Mouse (Mus musculus) lung, adult 2 months (tissue): ENCODE data around the gene Spock2. TPM values are rescaled to one million over a fixed set of nuclear protein-coding genes. Genes with fewer than 3 reads are reported as not detected.

ENCODE experiments used
- DNase-seq: peaks from one replicate; pipeline ENCODE4 v3.0.0; 2022
- H3K4me1 ChIP-seq: fragments of 200-500 bp; 2 replicates; pipeline ENCODE4 v1.6.1; 2011; ENCODE audit warnings: low read length; ENCODE audit not compliant: control insufficient read depth, insufficient read depth
- H3K4me3 ChIP-seq: fragments of 200-500 bp; replicated peaks from 2 replicates; pipeline ENCODE3; 2011; ENCODE audit warnings: low read depth, mild to moderate bottlenecking, control low read depth, low read length; ENCODE audit errors: extremely low read depth
- CTCF ChIP-seq: fragments of 200-500 bp; IDR thresholded peaks from 2 replicates; pipeline ENCODE4 v1.5.1; 2011; ENCODE audit warnings: mild to moderate bottlenecking, low read length, control low read depth; ENCODE audit not compliant: insufficient read depth
- POLR2A ChIP-seq: fragments of 200-500 bp; IDR thresholded peaks from 2 replicates; pipeline ENCODE4 v1.6.1; 2011; ENCODE audit warnings: low read depth, mild to moderate bottlenecking, control low read depth, low read length, borderline replicate concordance; ENCODE audit errors: extremely low read depth
- WGBS: fragments of 180-500 bp; shearing (Covaris S2); methylation state at CpG from one replicate; pipeline ENCODE4 v1.1.7; 2018; 5-methylcytosine and 5-hydroxymethylcytosine counted together
- polyA plus RNA-seq: library from polyadenylated mRNA; depleted of rRNA; stranded (reverse); fragments of >200 nt; gene quantifications from 2 replicates; pipeline ENCODE4 v1.2.3, GENCODE M21; 2012

The Spock2 gene
- polyA plus RNA-seq, 1 experiment, result 143 TPM

DNA sequence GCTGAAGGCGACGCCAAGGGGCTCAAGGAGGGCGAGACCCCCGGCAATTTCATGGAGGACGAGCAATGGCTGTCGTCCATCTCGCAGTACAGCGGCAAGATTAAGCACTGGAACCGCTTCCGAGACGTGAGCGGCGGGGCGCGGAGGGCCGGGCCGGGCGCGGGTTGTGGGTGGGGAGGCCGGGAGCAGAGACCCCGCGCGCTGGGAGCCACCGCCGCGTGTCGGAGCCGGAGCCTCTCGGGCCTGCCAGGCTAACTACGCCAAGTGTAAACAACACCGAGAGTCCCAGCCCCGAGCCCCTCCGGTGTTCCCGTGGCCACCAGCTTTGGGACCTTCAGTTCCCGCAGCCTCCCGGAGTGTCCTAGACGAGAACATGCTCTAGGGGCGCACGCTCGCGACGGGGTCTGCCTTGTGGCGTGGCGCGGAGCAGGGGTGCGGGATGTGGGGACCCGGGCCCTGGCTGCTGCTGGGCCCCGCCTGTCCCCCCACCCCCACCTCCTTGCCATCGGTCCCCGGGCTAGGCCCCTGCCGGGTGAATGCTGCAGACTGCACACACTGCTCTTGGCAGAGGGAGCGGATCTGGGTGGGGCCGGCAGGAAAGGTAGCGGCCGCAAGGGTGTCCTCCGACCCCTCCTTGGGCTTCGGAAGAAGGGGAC, 640 bp downstream of the Spock2 start:
- peak; percentile 50 for DNase-seq
- peaks cover 3% of the 10 kb centered on the region; the same call in 1 of the 2 replicates for H3K4me1 ChIP-seq
- no peak for TF ChIP-seq CTCF
- H3K4me3 ChIP-seq, result peak overlapping the region; percentile 62
- 1% methylated on average over 57 of the region's 57 CpGs for WGBS

DNA sequence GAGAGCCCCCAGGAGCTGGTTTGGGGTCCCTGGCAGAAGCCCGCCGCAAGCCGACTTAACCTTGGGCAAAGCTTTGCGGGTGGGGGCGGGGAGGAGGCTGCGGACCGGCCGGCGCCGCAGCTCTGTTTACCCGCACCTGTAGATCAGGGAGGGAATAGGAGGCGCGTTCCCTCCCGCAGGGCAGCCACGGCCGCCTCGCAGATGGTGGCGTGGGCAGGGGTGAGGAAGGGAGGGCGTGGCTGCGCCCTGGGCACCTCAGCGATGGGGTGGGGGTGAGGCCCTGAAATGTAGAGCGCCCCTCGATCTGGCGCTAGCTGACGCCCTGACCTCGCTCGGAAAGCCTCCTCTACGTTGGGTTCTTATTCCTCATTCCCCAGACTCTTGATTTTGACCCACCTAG, 1.4 kb downstream of the Spock2 start:
- no peak for TF ChIP-seq POLR2A
- no peak for TF ChIP-seq CTCF
- DNase-seq, result no peak
- WGBS, result 6% methylated on average over 28 of the region's 28 CpGs
- Histone ChIP-seq H3K4me1 (peaks cover 3% of the 10 kb centered on the region; the same call in 1 of the 2 replicates), H3K4me3 (peak overlapping the region; percentile 62)

DNA sequence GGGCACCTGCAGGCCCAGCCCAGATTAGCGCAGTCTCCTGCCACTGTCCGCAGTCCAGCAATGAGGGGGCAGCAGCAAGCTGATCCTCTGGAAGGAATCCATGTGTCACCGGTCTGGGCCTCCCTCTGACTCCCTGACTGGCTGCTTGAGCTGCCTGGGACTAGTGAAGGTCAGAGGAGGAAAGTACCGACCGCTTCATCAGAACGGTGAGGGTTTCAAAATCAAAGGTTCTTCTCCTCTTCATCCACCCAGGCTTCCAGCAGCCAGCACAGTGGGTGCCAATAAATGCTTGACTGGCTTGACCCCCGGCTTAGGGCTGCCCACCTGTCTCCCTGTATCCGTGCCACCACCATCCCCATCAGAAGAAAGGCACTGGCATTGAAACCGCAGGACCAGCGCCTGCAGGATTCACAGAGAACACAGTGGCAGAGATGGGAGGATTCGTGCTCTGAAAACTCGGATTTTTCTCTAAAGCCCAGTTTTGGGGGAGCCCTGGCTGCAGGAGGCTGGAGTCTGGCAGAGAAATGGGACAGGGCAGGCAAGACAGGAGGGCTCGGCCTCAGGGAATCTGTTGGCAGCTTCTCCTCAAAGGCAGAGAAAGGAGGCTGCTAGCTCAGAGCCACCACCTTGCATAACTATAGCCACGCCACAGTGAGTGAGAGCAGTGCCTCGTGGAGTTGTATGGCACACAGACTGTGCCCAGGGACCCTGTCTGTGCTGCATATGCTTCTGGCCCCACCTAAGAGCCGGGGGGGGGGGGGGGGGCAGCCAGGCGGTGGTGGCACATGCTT, 2.5 kb downstream of the Spock2 start:
- H3K4me1 ChIP-seq, result peaks cover 3% of the 10 kb centered on the region; the same call in 1 of the 2 replicates
- no peak for TF ChIP-seq POLR2A
- TF ChIP-seq CTCF, result no peak
- WGBS, result 75% methylated on average over 17 of the region's 17 CpGs
- H3K4me3 ChIP-seq, result no peak overlapping the region
- no peak for DNase-seq

DNA sequence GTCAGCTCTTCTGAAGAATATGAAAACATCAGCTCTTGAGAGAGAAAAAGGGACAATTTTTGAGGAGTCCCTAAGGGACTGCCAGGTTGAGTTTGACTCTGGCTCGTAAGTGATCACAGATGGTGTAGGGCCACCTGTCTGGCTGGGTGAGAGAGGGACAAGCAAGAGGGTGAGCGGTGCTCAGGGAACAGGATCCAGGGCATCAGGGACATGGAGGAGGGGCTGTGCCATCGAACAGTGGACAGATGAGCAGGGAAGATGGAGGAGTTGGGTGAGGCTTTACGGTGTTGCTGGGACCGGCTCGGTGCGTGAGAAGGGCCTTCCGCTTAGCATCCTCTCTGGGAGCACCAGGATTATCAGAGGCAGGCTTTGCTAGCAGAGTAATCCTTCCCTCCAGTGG, 3.3 kb downstream of the Spock2 start:
- WGBS, result 90% methylated on average over 8 of the region's 8 CpGs
- no peak for TF ChIP-seq POLR2A
- TF ChIP-seq CTCF, result no peak

DNA sequence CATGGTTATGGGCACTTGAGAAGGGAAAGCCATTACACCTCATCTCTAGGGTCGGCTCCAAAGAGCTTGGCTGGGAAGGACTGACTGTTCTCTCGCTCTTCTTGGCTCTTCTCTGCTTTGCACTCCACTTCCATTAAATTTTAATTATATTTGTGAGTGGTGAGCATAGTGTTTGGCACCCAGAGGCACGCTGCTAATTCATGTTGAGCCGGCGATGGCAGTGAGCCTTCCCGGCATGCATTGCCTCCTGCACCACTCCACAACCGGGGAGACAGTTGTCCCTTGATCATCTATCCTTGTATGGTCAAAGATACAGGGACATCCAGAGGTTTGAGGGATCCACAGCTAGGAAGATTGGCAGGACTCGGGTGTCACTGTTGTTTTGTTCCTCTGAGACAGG, 4.0 kb downstream of the Spock2 start:
- DNase-seq, result no peak
- TF ChIP-seq CTCF, result no peak
- no peak for TF ChIP-seq POLR2A
- Histone ChIP-seq H3K4me3 (no peak overlapping the region), H3K4me1 (peaks cover 3% of the 10 kb centered on the region; the same call in 1 of the 2 replicates)
- 81% methylated on average over 8 of the region's 8 CpGs for WGBS

More for the DNA sequence above, 3.3 kb downstream of the Spock2 start:
- Histone ChIP-seq H3K4me1 (peaks cover 3% of the 10 kb centered on the region; the same call in 1 of the 2 replicates), H3K4me3 (no peak overlapping the region)
- DNase-seq, result no peak

DNA sequence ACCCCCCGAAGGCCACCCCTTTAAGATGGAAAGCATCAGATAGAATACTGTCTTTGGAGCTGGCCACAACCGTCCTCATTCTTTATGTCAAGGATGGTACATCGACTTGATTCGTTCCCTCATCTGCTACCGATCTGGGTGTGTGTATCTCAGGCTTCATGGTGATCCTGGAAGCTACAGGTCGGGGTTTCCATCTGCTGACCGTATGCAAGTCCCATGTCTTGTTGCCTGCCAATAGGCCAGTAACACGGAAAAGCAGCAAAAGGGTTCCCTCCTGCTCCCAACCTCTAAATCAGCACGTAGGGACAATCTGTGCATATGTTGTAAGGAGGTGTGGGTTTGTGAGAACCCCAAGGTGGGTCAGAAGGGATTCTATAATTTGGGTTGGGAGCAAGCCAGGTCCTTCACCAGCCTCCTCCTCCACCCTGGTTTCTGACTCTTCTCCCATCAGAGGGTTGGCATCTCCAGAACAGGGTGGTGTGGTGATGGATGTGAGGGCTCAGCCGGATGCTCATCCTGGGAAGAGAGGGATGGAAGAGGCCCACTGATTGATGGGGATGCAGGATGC, 5.0 kb downstream of the Spock2 start:
- WGBS, result 87% methylated on average over 10 of the region's 10 CpGs
- no peak for DNase-seq
- TF ChIP-seq CTCF, result no peak
- TF ChIP-seq POLR2A, result no peak

DNA sequence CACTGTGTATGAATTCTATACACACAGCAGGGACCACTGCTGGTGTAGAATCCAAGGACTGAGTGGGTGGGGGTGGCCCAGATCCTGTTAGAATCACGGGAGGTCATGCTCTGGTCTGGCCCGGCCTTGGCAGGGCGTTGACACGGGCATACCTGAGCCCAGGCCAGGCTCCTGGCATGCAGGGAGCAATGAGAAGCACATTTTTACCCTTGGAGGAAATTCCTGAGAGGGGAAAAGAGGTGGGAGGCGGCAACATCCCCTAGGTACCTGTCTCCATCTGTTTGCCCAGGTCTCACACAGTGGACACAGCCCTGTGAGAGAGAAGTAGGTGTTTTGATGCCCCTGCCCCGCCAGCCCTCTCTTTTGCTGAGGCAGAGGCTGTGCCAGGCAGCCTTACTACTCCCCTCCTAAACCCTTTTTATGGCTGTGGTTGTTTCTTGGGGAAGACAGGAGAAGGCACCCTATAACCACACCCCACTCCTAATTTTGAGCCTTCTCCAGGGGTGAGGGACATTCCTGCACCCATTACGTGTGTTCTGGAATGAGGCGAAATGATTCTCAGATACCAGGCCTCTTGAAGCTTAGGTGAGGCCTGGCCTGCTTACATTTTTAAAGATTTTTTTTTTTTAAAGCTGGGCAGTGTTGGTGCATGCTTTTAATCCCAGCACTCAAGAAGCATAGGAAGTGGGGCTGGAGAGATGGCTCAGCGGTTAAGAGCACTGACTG, 8.1 kb downstream of the Spock2 start:
- TF ChIP-seq CTCF (no peak), POLR2A (no peak)
- H3K4me1 ChIP-seq, result no peaks in the 10 kb centered on the region
- no peak overlapping the region for H3K4me3 ChIP-seq
- peak; percentile 33 for DNase-seq
- 83% methylated on average over 9 of the region's 9 CpGs for WGBS

More for the DNA sequence above, 5.0 kb downstream of the Spock2 start:
- Histone ChIP-seq H3K4me3 (no peak overlapping the region), H3K4me1 (peaks cover 3% of the 10 kb centered on the region; the same call in 1 of the 2 replicates)

DNA sequence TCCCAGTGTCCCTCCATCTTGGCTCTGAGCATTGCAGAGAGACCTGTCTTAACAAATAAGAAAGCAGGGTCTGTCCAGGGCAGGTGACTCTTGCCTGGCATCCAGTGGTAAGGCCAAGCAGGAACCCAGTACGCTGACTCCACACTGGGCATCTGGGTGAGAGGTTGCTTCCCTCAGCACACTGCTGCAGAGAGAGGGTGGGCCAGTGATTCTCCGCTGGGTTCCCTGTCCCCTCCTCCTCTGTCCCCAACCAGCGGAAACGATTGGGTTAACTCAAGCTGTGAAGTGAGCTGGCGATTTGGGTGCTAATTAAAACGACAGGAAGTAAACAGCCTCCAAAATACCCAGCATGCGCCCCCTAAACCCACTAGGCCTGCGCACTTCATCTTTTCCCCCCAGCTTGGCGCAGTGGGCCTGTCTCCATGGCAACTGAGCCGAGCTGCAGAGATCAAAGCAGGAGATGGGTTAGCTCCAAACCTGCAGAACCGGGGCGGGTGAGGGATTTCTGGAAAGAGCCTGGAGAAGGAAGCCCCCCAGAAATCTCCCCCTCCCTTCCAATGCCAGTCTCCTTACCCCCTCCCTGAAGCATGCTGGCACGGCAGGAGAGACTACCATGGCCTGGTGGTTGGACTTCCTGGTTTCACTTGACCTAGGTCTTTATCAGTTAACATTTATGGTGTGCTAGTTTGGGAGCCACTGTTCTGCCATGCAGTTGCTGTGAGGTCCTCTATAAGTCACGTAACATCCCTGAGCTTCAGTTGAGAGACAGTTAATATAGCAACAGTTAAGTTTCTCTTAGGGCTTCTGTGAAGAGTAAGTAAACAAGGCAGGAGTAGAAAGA, 9.5 kb downstream of the Spock2 start:
- Histone ChIP-seq H3K4me1 (no peaks in the 10 kb centered on the region), H3K4me3 (no peak overlapping the region)
- 28% methylated on average over 14 of the region's 14 CpGs for WGBS
- no peak for DNase-seq
- TF ChIP-seq POLR2A (no peak), CTCF (no peak)

DNA sequence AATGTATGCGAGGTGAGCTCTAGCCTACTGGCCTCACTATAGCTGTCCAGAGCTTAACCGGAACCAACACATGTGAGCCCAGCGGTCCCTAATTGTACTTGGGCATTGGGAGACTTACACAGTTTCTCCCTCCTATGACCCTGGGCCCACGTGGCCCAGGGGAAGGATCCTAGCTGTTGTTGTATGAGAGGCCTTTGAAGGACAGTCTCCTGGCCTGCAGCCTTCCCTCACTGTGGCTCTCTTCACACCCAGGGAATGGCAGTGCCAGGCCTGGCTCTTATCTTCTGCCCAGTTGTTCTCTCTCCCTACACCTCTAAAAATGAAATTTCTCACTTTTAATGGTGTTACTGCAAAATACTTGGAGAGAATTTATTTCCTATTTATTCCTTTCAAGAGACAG, 11.0 kb downstream of the Spock2 start:
- Histone ChIP-seq H3K4me3 (no peak overlapping the region), H3K4me1 (no peaks in the 10 kb centered on the region)
- WGBS, result 58% methylated on average over 4 of the region's 4 CpGs
- TF ChIP-seq CTCF, result no peak
- TF ChIP-seq POLR2A, result no peak
- DNase-seq, result no peak
